Mouse (Mus musculus) heart, embryonic 12.5 days (tissue): Measurements from ENCODE around the gene Gipc1. TPM values are rescaled to one million over a fixed set of nuclear protein-coding genes. Genes with fewer than 3 reads are reported as not detected.

Experiments
- ATAC-seq: fragments of 200-750 bp; cut with Nextera tagmentation; 2 replicates; pipeline ENCODE4 v1.8.0; 2017; ENCODE audit warnings: moderate TSS enrichment, moderate library complexity; ENCODE audit not compliant: insufficient number of reproducible peaks, low FRiP score
- H3K27ac ChIP-seq: fragments of 300-500 bp; sonication (generic); 2 replicates; pipeline ENCODE4 v1.5.1; 2016; ENCODE audit warnings: mild to moderate bottlenecking, moderate library complexity; ENCODE audit not compliant: poor library complexity, severe bottlenecking
- H3K27me3 ChIP-seq: fragments of 300-500 bp; sonication (generic); replicated peaks from 2 replicates; pipeline ENCODE4 v1.6.1; 2016; ENCODE audit warnings: mild to moderate bottlenecking, moderate library complexity
- H3K36me3 ChIP-seq: fragments of 300-500 bp; sonication (generic); 2 replicates; pipeline ENCODE4 v1.6.1; 2016; ENCODE audit warnings: mild to moderate bottlenecking, moderate library complexity
- H3K4me1 ChIP-seq: fragments of 300-500 bp; sonication (generic); replicated peaks from 2 replicates; pipeline ENCODE4 v1.6.1; 2016; ENCODE audit warnings: mild to moderate bottlenecking
- H3K4me2 ChIP-seq: fragments of 300-500 bp; sonication (generic); 2 replicates; pipeline ENCODE4 v1.6.1; 2016; ENCODE audit warnings: mild to moderate bottlenecking, moderate library complexity
- H3K4me3 ChIP-seq: fragments of 300-500 bp; sonication (generic); 2 replicates; pipeline ENCODE4 v1.5.1; 2016; ENCODE audit warnings: mild to moderate bottlenecking
- H3K9ac ChIP-seq: fragments of 300-500 bp; sonication (generic); 2 replicates; pipeline ENCODE4 v1.6.1; 2016; ENCODE audit warnings: mild to moderate bottlenecking, moderate library complexity
- H3K9me3 ChIP-seq: fragments of 300-500 bp; sonication (generic); replicated peaks from 2 replicates; pipeline ENCODE4 v1.6.1; 2016; ENCODE audit warnings: mild to moderate bottlenecking, moderate library complexity
- whole genome bisulfite sequencing: fragments of 180-500 bp; shearing (Covaris S2); methylation state at CpG from one replicate; pipeline ENCODE4 v1.1.7; 2016; 5-methylcytosine and 5-hydroxymethylcytosine counted together
- polyA plus RNA-seq: library from polyadenylated mRNA; unstranded; fragments of >200 nt; fragmentation: Nextera tagmentation; extraction: Ambion mirVana; gene quantifications from 2 replicates; pipeline ENCODE4 v1.2.1, GENCODE M21; 2016

Gipc1 gene
- 175 and 180 TPM in 2 replicates for polyA plus RNA-seq

DNA sequence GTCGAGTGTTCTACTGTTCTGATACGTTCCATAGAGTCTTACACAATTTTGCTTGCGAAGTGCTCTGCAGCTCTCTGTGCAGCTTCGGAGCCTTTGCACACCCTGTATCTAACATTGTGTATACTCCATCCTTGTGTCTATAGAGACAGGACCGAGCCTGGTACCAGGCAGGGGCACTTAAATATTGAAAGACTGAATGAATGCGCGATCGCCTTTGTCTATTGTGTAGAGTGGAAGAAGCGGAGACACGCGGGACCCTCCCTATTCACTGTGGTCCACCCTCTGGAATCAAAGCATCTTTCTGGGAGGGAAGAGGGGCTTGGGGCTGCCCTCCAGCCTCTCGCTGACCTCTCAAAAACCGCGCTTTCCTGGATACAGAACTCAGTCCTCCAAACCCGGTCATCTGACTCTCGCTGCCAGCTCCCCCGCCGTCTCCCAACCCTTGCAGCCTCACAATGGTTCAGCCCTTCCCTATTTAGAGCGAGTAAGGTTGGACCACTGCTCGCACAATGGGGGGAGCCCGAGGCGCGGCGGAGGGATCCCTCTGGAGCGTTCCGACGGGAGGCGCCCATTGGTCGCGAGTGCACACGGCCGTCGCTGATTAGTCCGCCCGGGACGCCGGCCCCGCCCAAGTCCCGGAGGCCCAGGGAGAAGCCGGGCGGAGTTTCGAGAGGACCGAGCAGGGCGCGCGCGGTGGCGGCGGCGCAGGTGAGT, at the start of gene Gipc1:
TSS of gene Gipc1 (plus strand) at position 648 of the 714 bp plus-strand sequence.
- Histone ChIP-seq H3K36me3 (peaks cover 16% of the 10 kb centered on the region; the same call in 1 of the 2 replicates), H3K4me3 (peak within 1 kb of the TSS; percentile 90), H3K27me3 (no peaks in the 10 kb centered on the region), H3K4me1 (peaks cover 27% of the 10 kb centered on the region), H3K4me2 (peak within 1 kb of the TSS; percentile 95), H3K9me3 (0 out of 2 replicates have a peak, but pooled peaks cover 4% of the 10 kb centered on the region), H3K9ac (peak within 1 kb of the TSS; percentile 93), H3K27ac (peak within 1 kb of the TSS; percentile 77)
- peak; percentile 94 for ATAC-seq
- WGBS = 5% methylated on average over 50 of the region's 50 CpGs

DNA sequence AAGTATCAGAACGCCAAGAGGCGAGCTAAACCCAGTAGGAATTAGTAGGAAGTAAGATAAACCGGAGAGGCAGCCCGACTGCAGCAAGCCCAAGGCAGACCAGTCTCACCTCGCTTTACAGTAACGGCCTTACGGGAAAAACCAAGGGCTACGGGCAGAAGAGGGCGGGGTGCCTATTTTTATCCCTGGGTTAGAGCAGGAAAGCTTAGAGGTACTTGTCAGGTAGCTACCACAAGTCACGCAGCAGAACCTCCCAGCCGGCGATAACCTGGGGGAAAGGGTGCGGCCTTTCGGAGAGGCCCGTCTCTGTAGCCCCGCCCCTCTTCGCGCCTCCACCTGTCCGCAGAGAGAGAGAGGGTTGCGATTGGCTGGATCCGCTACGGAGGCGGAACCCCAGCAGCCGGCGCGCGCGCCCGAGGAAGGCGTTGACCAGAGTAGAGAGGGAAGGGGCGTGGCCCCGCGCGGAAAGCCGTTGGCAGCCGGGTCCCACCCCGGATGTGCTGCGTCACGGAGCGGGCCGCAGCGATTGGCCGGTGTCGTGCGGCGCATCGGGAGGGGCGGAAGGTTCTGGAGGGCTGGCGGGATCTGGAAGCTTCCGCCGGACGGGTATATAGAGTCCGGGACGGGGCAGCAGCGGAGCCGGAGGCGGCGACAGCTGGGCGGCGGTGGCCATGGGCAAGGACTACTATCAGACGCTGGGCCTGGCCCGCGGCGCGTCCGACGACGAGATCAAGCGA, 44.6 kb upstream of the Gipc1 start, which contains the start of the genes Tecr and Dnajb1:
TSS of gene Tecr (minus strand) at position 311 of the 737 bp plus-strand sequence.
TSS of gene Dnajb1 (plus strand) at position 533 of the 737 bp plus-strand sequence.
- H3K4me3 ChIP-seq = peak within 1 kb of the TSS; percentile 73
- peak within 1 kb of the TSS; percentile 91 for H3K9ac ChIP-seq
- peaks cover 19% of the 10 kb centered on the region for H3K4me1 ChIP-seq
- peaks cover 32% of the 10 kb centered on the region for H3K36me3 ChIP-seq
- peak within 1 kb of the TSS; percentile 99 for H3K27ac ChIP-seq
- no peaks in the 10 kb centered on the region for H3K27me3 ChIP-seq
- WGBS = under 1% methylated on average over 69 of the region's 69 CpGs
- peak; percentile 98 for ATAC-seq
- H3K4me2 ChIP-seq = peak within 1 kb of the TSS; percentile 80
- no peaks in the 10 kb centered on the region for H3K9me3 ChIP-seq

DNA sequence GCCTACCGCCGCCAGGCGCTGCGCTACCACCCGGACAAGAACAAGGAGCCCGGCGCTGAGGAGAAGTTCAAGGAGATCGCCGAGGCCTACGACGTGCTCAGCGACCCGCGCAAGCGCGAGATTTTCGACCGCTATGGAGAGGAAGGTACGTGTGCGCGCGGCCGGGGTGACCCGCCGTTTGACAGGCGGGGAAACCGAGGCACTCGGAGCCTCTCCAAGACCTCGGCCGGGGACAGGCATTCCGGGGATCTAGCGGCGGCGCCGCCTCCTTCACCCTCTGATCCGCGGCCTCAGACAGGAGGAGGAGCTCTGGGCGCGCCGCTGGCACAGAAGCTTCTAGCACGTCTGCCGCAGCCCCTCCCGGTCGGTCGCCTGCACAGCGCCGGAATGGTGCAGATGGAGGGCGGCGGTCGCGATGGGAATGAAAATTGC, 44.1 kb upstream of the Gipc1 start:
- Histone ChIP-seq H3K4me3 (peak overlapping the region; percentile 73), H3K4me1 (peaks cover 19% of the 10 kb centered on the region), H3K27me3 (no peaks in the 10 kb centered on the region), H3K27ac (peak overlapping the region; percentile 99), H3K4me2 (peak overlapping the region; percentile 80), H3K9me3 (no peaks in the 10 kb centered on the region), H3K9ac (peak overlapping the region; percentile 91), H3K36me3 (peaks cover 36% of the 10 kb centered on the region)
- peak; percentile 83 for ATAC-seq
- WGBS = 0% methylated on average over 51 of the region's 51 CpGs

DNA sequence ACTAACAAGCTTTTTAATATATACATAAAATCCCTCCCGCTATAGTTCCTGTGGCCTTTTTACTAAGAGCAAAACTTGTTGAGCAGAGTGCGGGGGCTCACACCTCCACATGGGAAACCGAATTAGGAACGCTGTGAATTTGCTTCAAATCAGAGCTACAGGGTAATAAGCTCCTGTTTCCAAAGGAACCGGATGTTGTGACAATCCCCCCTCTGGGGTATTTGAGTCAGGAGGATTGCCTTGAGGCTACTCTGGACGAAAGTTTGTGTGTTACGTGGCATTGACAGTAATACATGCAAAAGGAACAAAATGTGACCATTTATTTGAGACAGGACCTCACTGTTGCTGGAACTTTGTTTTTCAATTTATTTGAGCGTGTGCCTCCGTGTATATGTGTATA, 43.4 kb upstream of the Gipc1 start:
- peaks cover 19% of the 10 kb centered on the region for H3K4me1 ChIP-seq
- peak overlapping the region; percentile 73 for H3K4me3 ChIP-seq
- H3K27ac ChIP-seq = peak overlapping the region; percentile 99
- WGBS = 31% methylated on average over 9 of the region's 9 CpGs
- H3K27me3 ChIP-seq = no peaks in the 10 kb centered on the region
- H3K4me2 ChIP-seq = peak overlapping the region; percentile 80
- H3K36me3 ChIP-seq = peaks cover 41% of the 10 kb centered on the region
- H3K9ac ChIP-seq = peak overlapping the region; percentile 91
- ATAC-seq = no peak
- no peaks in the 10 kb centered on the region for H3K9me3 ChIP-seq

DNA sequence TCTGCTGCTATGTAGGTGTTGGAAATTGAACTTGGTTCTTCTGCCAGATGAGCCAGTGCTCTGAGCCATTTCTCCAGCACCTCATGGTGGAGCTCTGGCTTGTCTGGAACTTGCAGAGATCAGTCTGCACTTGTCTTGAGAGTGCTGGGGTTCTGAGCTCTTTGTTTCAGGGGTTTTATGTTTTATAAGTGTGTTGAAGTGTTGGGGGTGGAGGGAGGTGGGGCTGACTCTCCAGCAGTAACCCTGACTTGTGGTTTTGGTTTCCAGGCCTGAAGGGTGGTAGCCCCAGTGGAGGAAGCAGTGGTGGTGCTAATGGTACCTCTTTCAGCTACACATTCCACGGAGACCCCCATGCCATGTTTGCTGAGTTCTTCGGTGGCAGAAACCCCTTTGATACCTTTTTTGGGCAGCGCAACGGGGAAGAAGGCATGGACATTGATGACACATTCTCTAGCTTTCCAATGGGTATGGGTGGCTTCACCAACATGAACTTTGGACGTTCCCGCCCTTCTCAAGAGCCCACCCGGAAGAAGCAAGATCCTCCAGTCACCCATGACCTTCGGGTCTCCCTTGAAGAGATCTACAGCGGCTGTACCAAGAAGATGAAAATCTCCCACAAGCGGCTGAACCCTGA, 42.8 kb upstream of the Gipc1 start:
- WGBS = 92% methylated on average over 10 of the region's 10 CpGs
- Histone ChIP-seq H3K4me2 (peak overlapping the region; percentile 80), H3K9me3 (no peaks in the 10 kb centered on the region), H3K9ac (peak overlapping the region; percentile 91), H3K27me3 (no peaks in the 10 kb centered on the region), H3K27ac (no peak overlapping the region), H3K4me3 (peak overlapping the region; percentile 73), H3K36me3 (peaks cover 44% of the 10 kb centered on the region), H3K4me1 (peaks cover 19% of the 10 kb centered on the region)
- ATAC-seq = no peak

DNA sequence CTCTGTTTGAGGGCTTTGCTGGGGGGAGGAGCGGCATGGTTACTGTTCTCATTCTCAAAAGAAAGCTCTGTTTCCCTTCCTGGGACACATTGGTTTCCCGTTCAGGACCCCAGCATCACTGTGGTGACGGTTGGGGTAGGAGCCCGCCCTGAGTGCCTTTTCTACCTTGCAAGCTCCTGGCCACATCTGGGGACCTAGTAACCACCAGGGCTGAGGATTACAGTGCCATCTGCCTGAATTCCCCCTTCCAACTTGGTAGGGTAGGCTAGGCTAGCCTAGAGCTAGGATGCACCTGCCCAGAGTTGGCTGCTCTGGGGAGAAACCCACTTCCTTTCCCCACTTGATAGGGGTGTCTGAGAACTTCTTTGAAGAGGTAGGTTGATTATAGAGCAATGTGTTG, 40.6 kb upstream of the Gipc1 start:
- no peaks in the 10 kb centered on the region for H3K27me3 ChIP-seq
- WGBS = 94% methylated on average over 4 of the region's 4 CpGs
- H3K4me3 ChIP-seq = no peak overlapping the region
- no peak overlapping the region for H3K4me2 ChIP-seq
- H3K27ac ChIP-seq = no peak overlapping the region
- ATAC-seq = no peak
- H3K9me3 ChIP-seq = no peaks in the 10 kb centered on the region
- H3K4me1 ChIP-seq = peaks cover 17% of the 10 kb centered on the region
- peaks cover 44% of the 10 kb centered on the region for H3K36me3 ChIP-seq
- no peak overlapping the region for H3K9ac ChIP-seq

DNA sequence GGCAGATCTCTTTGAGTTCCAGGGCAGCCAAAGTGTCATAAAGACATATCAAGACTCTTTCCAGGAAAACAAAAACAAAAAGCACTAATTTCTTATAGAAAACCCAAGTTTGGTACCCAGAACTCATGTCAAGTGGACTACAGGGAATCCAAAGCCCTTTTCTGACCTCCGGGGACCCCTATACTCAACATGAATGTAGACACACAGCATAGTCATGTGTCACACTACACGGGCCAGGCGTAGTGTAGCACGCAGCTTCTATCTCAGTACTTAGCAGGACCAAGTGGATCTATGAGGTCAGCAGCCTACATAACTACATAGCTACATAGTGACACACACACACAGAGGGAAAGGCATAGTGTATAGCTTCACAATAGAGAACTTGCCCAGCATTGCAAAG, 38.8 kb upstream of the Gipc1 start:
- Histone ChIP-seq H3K27ac (no peak overlapping the region), H3K27me3 (no peaks in the 10 kb centered on the region), H3K4me1 (peaks cover 13% of the 10 kb centered on the region), H3K9ac (no peak overlapping the region), H3K9me3 (no peaks in the 10 kb centered on the region), H3K4me2 (no peak overlapping the region), H3K4me3 (no peak overlapping the region), H3K36me3 (peaks cover 44% of the 10 kb centered on the region)
- WGBS = 89% methylated on average over 4 of the region's 4 CpGs
- no peak for ATAC-seq

DNA sequence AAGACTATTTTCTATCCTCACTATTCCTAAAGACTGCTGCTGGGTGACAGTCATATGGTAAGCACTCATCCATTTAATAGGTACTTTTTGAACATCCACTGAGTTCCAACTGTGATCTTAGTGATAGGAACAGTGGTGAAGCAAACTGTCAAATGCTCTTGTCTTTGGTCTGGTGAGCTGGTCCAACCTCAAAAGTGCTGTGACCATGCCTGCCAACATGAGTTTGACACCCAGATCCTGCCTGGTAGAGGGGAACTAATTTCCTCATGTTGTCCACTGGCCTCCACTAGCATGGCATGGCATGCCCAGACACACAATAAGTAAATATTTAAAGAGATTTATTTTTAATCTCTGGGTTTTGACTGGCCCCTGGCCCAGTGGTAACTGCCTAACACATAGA, 35.9 kb upstream of the Gipc1 start:
- Histone ChIP-seq H3K4me3 (no peak overlapping the region), H3K36me3 (peaks cover 25% of the 10 kb centered on the region), H3K9ac (no peak overlapping the region), H3K27ac (no peak overlapping the region), H3K4me2 (no peak overlapping the region), H3K4me1 (no peaks in the 10 kb centered on the region), H3K9me3 (no peaks in the 10 kb centered on the region), H3K27me3 (no peaks in the 10 kb centered on the region)
- no peak for ATAC-seq

DNA sequence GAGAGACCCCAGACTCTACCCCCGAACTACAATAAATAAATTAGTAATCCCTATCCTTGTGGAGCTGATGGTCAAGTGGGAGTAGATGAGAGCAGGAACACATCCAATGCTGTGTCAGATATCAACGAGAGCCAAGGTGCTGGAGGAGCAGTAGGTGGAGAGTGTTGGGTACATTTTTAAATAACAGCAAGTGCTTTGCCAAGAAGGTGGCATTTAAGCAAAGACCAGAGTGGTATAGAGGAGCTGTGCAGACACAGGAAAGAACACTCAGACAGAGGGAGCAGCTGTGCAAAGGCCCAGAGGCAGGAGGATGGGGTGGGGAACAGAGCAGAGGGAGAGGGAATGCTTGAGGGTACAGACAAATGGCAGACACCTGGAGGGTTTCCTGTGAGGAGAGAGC, 35.4 kb upstream of the Gipc1 start:
- no peaks in the 10 kb centered on the region for H3K9me3 ChIP-seq
- no peaks in the 10 kb centered on the region for H3K27me3 ChIP-seq
- peaks cover 20% of the 10 kb centered on the region for H3K36me3 ChIP-seq
- ATAC-seq = no peak
- no peak overlapping the region for H3K27ac ChIP-seq
- no peak overlapping the region for H3K9ac ChIP-seq
- peaks cover 2% of the 10 kb centered on the region; the same call in 1 of the 2 replicates for H3K4me1 ChIP-seq
- WGBS = 75% methylated on average over 2 of the region's 2 CpGs
- no peak overlapping the region for H3K4me3 ChIP-seq
- no peak overlapping the region for H3K4me2 ChIP-seq

DNA sequence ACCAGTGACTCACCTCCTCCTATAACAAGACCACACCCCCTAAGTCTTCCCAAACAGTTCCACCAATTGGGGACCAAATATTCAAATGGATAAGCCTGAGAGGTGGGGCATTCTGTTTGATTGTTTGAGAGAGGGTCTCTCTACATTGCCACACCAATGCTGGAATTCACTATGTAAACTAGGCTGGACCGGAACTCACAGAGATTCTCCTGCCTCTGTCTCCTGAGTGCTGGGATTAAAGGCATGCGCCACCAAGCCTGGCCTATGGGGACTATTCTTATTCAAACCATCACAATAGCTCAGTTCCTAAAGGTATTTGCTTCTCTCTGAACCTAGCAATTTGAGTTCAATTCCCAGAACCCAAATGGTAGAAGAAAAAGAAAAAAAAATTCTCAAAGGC, 33.9 kb upstream of the Gipc1 start:
- H3K4me2 ChIP-seq = no peak overlapping the region
- no peak overlapping the region for H3K9ac ChIP-seq
- no peaks in the 10 kb centered on the region for H3K27me3 ChIP-seq
- no peak overlapping the region for H3K4me3 ChIP-seq
- no peak for ATAC-seq
- WGBS = 92% methylated on average over 2 of the region's 2 CpGs
- H3K36me3 ChIP-seq = peaks cover 8% of the 10 kb centered on the region; the same call in 1 of the 2 replicates
- H3K9me3 ChIP-seq = no peaks in the 10 kb centered on the region
- no peak overlapping the region for H3K27ac ChIP-seq
- H3K4me1 ChIP-seq = peaks cover 3% of the 10 kb centered on the region; the same call in 1 of the 2 replicates
